Mouse (Mus musculus): ENCODE measurements at regions not wholly inside any gene's neighbourhood (a gene's known extent, or its start where the extent isn't known, plus 50 kb on each side); places are given as distances from the start of the nearest gene placed in this dataset.

DNA sequence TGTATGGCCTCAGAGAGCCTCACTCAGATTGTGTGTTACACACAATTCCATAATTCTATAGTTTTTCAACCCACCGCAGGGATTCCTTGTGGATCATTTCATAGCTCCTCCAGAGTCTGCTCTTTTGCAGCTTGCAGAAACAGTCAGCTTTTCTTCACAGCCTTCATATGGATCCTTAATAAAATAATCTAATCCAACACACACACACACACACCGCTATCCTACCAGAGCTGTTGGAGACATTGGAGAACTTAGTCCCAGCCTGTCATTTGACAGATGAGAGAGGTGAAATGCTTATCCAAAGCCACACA is 71.2 kb upstream of the Foxo1 start:
- no peak for DNase-seq (ENCODE audit: low spot score)

DNA sequence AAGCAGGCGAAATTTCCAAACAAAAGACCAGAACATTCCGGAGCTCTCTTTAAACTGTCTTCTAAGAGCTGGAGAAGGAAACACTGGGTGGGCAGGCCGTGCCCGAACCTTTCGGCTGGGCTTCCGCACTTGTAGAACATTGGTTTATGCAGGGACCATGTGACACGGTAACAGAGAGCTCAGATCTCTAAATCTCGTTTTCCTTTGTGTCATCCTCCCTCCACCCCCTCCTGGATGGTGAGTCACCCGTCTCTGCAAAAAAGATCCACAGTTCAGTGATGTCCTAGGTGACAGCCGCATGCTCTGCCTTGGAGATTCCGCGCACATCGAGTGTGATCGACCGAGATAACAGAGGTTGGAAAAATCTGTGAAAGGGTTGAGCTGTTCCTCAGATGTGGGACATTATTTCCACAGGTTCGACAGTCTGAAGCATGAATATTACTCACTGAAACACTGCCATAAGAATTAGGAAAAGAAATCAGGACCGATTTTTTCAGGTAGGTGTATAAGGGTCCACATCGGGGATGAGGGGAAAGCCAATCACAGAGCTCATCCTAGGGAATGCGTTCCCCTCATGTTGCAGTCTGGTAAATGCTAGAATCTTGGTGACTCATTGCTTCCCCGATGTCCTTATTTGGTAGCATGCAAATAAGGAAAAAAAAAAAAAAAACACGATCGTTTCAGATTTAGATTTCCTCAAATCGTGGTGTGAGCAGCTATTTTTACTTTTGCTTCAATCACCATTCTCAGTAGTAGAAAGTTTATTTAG is 70.0 kb upstream of the Foxo1 start:
- no peak for DNase-seq (ENCODE audit: low spot score)

DNA sequence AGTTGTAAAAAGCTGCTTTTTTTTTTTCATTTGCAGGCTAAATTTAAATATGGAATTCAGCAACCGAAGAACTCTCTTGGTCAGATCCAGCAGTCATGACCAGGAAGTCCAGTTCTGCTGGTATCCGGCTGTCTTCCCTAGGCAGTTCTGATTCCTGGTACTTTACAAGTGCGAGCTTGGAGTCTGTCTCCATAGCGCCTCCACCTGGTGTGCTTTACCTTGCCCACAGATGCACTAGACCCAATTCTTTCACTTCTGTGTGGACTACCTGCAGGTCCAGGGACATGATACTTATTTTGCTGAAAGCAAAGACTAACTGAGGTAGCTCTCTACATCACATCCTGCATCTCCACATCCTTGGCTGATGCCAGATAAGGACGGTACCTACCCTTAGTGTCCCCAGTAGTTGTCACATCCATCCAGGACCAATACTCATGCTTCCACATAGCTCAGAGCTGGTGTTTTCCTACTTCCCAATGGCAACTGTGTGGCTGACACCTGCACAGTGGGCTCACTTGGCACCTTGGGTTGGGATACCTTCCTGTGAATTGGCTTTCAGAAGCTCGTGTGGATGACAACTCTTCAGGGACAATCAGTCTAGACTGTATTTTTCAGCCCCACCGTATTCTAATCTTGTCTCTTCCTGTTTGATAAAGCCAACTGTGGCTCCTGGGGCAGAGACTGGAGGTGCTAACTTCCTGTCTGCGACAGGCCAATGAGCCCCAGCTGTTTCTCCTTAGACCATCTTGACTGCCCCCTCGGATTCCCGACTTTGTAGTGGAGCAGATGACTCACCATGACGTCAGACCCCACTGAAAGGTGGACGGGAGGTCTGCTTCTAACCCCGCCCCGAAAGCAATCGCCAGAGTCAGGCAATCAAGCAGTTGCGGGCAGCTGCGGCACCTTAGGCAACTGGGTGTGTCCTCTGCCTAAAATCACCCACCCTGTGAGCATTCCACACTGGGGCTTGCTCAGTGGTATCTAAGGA is 69.1 kb upstream of the Foxo1 start:
- DNase-seq (ENCODE audit: low spot score): no peak

DNA sequence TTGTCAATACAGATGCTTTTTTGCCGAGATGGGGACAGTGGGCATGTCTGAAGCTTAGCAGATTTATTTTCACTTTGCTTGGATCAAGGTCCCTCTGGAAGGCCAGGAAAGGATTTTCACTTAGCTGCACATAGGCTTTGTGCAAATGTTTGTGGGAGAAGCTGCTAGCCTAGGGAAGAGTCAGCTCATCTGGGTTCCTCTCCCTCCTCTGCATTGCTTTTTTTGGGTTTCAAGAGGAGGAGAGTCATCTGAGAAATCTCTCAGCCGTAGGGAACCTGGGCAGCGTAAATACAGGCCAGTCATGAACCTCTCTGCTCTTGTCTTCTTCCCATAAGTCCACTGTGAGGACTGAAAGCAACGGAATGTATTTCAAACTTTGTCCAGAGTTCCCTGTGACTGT is 68.0 kb upstream of the Foxo1 start:
- no peak for DNase-seq (ENCODE audit: low spot score)

- DNase-seq (ENCODE audit: low spot score): no peak
Observed at GRCm38 (mm10) chr3:52210556-52211302, 57.4 kb upstream of the Foxo1 start.

- no peak for DNase-seq (ENCODE audit: low spot score)
Observed at GRCm38 (mm10) chr3:52211303-52211695, 56.8 kb upstream of the Foxo1 start.

DNA sequence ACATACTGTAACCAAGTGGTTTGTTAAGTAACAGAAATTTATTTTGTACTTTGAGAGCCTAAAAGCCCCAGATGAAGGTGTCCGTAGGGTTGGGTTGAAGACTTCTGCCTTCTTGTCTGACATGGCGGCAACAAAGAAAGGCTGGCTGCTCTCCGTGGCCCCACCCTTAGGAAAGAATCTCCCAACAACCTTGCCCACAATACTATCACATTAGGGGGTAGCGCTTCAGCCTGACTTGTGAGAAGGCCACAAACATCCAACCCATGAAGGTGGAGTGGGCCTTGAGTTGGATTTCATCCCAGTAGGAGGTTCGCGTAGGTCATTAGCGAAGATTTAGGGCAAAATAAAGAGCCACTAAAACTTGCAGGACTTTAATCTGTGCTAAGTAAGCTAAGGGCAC is 54.0 kb upstream of the Foxo1 start:
- no peak for DNase-seq (ENCODE audit: low spot score)

GRCm38 (mm10) chr3:52215083-52215482 is 53.1 kb upstream of the Foxo1 start:
- DNase-seq (ENCODE audit: low spot score): no peak
